Mouse (Mus musculus): ENCODE data around the gene Parp8.

Gene Parp8

GRCm38 (mm10) chr13:116811456-116811855, 213.9 kb downstream of the Parp8 start:
- DNase-seq: no peak

Data from kidney, postnatal 25 days (tissue).